Mouse (Mus musculus) kidney, adult 10 weeks (tissue): ENCODE data around the gene Ears2. TPM values are rescaled to one million over a fixed set of nuclear protein-coding genes. Genes with fewer than 3 reads are reported as not detected.

Experiments
- polyA plus RNA-seq: library from polyadenylated mRNA; stranded (reverse); fragments of 350-450 nt; fragmentation: Illumina TruSeq; extraction: RNeasy Lipid Tissue Mini Kit (QIAGEN cat#74804); gene quantifications from one replicate; pipeline ENCODE4 v1.2.3, GENCODE M21; 2014; ENCODE audit warnings: low read depth, low replicate concordance

The Ears2 gene
- polyA plus RNA-seq, result 2.3 TPM

GRCm38 (mm10) chr7:122066945-122067516 is at the start of gene Ears2, which contains the start of gene Ubfd1:
Gene Ears2 (minus strand): TSS chr7:122067263.
Gene Ubfd1 (plus strand): TSS chr7:122067175.

GRCm38 (mm10) chr7:122101747-122102244 is 34.7 kb upstream of the Ears2 start, which contains the start of gene Ndufab1:
Gene Ndufab1 (minus strand): TSS chr7:122101886.

DNA sequence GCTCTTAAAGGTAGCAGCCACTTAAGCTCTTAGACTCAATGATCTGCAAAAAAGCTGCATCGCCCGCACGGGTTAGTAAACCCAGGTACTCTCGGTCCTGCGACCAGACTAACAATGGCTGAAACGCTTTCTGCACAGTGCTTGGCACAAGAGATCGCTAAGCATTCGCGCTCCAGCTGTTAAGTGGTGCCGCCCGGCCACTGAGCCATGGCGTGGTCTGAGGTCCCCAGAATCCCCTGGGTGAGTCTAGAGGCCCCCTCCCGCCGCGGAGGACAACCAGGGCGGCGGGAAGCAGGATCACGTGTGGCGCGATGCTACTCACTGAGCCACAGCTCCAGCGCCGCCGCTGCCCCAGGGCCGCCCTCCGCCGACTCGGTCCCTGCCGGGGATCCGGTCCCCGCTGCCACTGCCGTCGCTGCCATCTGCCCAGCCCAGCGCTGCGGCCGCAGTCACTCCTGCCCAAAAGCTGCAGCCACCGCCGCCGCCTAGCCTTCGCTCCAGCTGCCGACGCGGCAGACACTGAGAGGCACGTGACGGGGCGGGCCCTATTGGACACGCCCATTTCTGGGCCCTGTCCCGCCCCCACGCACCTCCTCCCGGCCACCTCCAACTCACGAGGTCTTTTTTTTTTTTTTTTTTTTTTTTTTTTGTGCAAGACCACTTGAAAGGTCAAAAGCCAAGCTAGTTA is 46.3 kb downstream of the Ears2 start, which contains the start of gene Gga2:
Gene Gga2 (minus strand): TSS at position 556 of the 688 bp plus-strand sequence.

Other genes with a start within 250 kb of the Ears2 start
- 12.2 TPM for gene Scnn1b, start 202.2 kb downstream of the Ears2 start, polyA plus RNA-seq
- 16.2 TPM for gene Cog7, start 85.6 kb downstream of the Ears2 start, polyA plus RNA-seq
- 15.3 TPM for gene Gga2, start 46.0 kb downstream of the Ears2 start, polyA plus RNA-seq
- 23.7 TPM for gene Ubfd1, start 88 bp downstream of the Ears2 start, polyA plus RNA-seq
- gene Ndufab1, start 34.6 kb upstream of the Ears2 start, polyA plus RNA-seq, result 1,095 TPM
- gene Palb2, start 65.7 kb upstream of the Ears2 start, polyA plus RNA-seq, result 2.5 TPM
- gene Dctn5, start 65.8 kb upstream of the Ears2 start, polyA plus RNA-seq, result 87.9 TPM
- gene Plk1, start 92.2 kb upstream of the Ears2 start, polyA plus RNA-seq, result not detected
- not detected for gene Ern2, start 118.9 kb upstream of the Ears2 start, polyA plus RNA-seq
- 0.40 TPM for gene Chp2, start 152.2 kb upstream of the Ears2 start, polyA plus RNA-seq
- 2.0 TPM for gene Prkcb, start 221.5 kb upstream of the Ears2 start, polyA plus RNA-seq